Mouse (Mus musculus) bone marrow, adult 2 months (tissue): Measurements from ENCODE around the gene Prss2.

ENCODE experiments used
- CTCF ChIP-seq: fragments of 200-500 bp; IDR thresholded peaks from 2 replicates; pipeline ENCODE4 v1.5.1; 2011; ENCODE audit warnings: low read length, control low read depth; ENCODE audit not compliant: control insufficient read depth, insufficient read depth
- POLR2A ChIP-seq: fragments of 200-500 bp; IDR thresholded peaks from 2 replicates; pipeline ENCODE4 v1.6.1; 2011; ENCODE audit warnings: low read depth, mild to moderate bottlenecking, control low read depth, low read length, borderline replicate concordance; ENCODE audit not compliant: control insufficient read depth

DNA sequence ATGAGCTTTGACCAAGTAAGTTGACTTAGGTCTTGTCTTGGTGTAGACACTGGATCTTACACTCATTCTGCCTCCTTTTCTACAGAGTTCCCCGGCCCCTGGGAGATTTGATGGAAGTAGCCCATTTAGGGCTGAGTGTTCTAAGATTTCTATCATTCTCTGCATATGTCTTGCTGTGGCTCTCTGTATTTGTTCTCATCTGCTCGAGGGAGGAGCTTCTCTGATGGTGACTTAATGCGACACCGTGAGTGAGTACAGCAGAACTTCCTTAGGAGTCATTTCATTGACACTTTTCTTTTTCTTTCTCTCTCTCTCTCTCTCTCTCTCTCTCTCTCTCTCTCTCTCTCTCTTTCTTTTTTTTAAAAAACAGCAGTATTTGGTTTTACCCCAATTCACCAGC is 45.4 kb downstream of the Prss2 start:
- TF ChIP-seq CTCF (no peak), POLR2A (no peak)
